Mouse (Mus musculus) adrenal gland, adult 8-10 months (tissue): ENCODE measurements around the gene Sdf2l1. TPM values are rescaled to one million over a fixed set of nuclear protein-coding genes. Genes with fewer than 3 reads are reported as not detected.

Source experiments
- DNase-seq: peaks from one replicate; pipeline ENCODE4 v3.0.0; 2022
- microRNA-seq, 2 experiments: library from miRNA; unstranded; fragments of <30 nt; microRNA quantifications; one replicate each; pipeline ENCODE4 v1.2.0; 2022
- total RNA-seq, 4 experiments: library from RNA; stranded (reverse); gene quantifications; 2 replicates each; pipeline ENCODE4 v1.2.4; 2022

Gene Sdf2l1
- total RNA-seq, 4 experiments from 2014 or later: 25.5 to 54.1 (median 34.4) TPM

GRCm38 (mm10) chr16:17121569-17121968 is 10.6 kb downstream of the Sdf2l1 start:
- no peak for DNase-seq

DNA sequence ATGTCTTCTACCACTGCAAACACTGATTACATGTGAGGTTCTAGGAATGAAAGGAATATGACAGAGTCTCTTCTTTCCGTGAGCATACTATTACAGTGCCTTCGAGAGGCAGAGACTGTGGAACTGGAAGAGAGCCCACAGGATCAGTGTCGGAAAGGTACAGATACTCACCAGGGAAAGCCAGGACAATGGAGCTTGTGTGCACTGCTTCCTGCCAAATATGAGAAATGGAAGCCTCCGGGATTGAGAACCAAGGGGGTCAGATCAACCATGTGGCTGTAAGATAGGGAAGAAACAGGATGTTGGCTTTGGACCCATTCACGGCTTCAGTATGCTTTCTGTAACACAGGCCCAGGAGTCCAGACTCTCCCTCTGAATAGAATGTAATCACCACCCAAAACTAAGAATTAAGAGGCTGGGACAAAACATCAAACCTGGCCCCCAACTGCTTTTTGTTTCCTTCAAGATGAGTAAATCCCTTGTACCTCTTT is 14.8 kb downstream of the Sdf2l1 start:
- no peak for DNase-seq

DNA sequence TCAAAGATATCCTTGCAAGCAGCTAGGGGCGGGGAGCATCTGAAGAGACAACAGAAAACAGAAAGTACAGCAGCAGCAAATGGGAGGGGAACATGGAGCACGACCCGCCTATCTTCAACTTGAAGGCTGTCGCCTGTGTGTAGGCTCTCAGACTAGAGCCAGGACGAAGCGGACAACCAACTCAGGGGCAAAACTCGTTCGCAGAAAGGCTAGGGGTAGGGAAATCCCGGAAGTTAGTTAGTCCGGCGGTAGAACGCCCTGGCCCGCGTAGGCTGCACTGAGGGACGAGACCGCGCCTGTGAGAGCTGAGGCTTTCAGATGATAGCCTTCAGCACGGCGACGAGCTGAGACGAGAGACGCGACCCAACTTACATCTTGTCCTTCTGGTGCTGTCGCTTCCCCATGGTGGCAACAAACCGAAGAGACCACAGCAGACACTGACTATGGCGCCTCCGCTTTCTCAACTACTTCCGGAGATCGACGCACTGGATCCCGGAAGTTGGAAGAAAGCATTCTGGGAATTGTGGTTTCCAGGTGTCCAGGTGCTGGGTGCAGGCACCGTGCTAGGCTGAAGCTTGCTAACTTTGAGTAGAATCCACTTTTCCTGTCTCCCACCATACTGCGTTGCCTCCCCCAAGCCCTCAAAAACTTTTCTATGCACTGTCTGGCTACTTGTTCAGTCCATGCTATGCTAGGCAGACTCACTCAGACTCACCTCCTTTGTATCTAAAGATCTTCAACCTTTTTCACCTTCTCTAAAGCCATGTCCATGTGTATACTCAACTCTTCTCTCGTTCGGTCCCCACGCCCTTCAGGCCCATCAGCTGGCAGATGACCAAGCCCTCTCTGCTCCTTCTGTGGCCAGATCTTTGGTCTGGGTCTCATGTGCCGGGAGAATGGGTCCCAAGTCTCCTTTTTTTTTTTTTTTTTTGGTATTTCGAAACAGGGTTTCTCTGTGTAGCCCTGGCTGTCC is 21.1 kb downstream of the Sdf2l1 start, which contains the start of gene Ppil2:
Gene Ppil2 (minus strand): TSS at position 487 of the 973 bp plus-strand sequence.
- DNase-seq: peak; percentile 67

DNA sequence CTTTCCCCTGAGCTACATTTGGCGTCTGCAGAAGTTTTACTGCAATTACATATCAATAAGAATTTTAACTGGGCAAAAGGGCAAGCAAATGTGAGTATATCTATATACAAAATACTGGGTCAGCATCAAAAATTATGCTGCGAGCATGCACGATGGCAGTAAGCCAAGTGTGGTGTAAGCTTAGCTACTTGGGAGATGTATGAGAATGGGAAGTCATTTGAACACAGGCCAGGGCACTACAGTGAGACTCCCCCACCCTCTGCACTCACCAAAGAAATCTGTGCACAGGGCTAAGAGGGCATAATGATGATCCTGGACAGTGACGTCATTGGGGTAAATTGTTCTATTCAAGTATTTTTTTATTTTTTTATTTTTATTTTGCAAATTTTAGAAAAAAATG is 27.6 kb downstream of the Sdf2l1 start:
- no peak for DNase-seq

- DNase-seq: no peak
Measured at GRCm38 (mm10) chr16:17102630-17103220, 29.5 kb downstream of the Sdf2l1 start.

- DNase-seq: no peak
Measured at GRCm38 (mm10) chr16:17096938-17097337, 35.2 kb downstream of the Sdf2l1 start.

DNA sequence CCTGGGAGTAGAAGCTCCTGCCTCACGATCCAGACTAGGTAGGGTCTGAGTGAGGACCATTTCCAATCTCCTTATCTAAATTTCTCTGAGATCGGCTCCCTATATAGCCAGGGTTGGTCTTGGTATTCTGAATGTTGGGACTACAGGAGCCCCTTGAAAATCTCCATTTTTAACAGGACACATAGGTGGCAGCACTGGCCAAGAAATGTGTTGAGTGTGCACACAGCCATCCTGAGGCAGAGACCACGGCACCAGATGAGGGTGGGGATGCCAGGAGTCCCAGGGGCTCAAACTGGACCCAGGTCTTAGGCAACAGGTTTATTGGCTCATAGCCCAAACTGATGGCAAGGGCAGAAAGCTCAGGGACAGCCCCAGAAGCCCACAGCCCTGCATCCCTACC is 43.8 kb downstream of the Sdf2l1 start:
- DNase-seq: no peak

DNA sequence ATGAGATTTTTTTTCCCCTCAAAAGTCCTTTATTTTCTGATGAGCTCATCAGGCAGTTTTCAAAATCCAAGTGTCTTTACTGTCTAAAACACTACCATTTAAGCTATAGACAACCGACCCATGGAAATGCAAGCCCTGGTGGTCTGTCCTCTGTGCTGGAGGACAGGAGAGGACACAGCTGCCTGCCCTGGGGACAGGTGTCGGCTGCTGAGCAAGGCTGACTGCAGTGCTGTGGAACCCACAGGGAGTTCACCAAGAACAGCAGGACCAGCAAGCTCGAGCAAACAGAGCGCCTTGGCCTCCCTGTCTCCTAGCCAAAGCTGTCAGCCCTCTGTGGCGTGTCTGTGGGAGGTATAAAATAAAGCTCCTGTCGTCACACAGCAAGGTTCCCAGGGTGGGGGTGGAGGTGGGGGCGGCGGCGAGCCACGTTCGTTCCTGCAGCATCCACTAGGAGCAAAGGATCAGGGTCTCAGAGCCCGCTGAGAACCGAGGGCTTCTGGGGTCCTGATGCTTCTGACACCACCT is 45.5 kb downstream of the Sdf2l1 start:
- DNase-seq: no peak

DNA sequence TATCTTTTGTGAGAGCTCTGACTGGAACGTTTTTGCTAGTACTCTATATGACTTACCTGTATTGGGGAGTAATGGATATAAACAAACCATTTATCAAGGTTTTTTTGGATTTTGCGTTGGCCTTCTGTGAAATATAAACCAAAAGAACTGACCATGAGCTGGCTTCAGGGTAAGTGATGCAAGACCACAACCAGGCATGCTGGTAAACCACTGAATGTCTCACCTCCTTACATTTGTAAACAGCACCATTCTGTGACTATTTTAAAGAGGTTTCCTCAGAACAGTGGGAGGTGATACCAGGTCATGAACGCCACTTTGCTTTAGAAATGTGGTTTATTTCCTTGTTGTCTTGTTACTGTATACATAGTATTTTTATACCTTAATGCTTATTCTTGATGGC is 45.9 kb downstream of the Sdf2l1 start:
- no peak for DNase-seq

DNA sequence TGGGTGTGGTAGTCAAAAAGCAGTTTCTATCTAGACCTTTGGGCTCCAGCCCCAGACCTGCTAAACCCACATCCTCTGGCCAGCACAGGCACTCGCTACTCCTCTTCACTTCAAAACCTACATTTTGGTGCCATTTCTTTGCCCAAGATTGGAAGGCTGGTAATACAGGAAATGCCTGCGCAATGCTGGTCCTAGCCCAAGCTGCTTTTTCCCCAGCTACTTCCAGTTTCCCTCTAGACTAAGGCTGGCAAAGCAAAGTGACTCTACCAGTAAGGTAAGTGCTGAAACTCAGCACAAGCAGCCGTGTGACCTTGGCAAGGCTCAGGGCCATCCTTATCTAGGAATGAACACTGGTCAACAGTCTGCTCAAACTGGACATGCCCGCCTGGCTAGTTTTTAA is 46.5 kb downstream of the Sdf2l1 start:
- DNase-seq: peak; percentile 67

GRCm38 (mm10) chr16:17082121-17082792 is 49.9 kb downstream of the Sdf2l1 start:
- no peak for DNase-seq

Small RNA genes within 50 kb of the gene (microRNA-seq; reads per million reads assigned to microRNA genes)
- 127 to 144 reads per million in 2 experiments for gene Mir130b
- 1.8 to 3.2 reads per million in 2 experiments for gene Mir301b

Other genes starting within 250 kb of the Sdf2l1 start
- 10 to 100 TPM; 42.1 to 54.6 (median 43.1) TPM for gene Ppm1f, start 235.9 kb downstream of the Sdf2l1 start, total RNA-seq
- gene Mapk1, start 149.0 kb downstream of the Sdf2l1 start, total RNA-seq: 100 to 1,000 TPM; 178 to 210 (median 193) TPM
- gene Ypel1, start 62.7 kb downstream of the Sdf2l1 start, total RNA-seq: 10 to 100 TPM in 2 of 4 experiments, 1 to 10 TPM in 2; 7.4 to 12.2 (median 10.2) TPM
- gene Ppil2, start 21.1 kb downstream of the Sdf2l1 start, total RNA-seq: 100 to 1,000 TPM in 3 of 4 experiments, 10 to 100 TPM in 1; 99.4 to 120 (median 106) TPM
- gene 2610318N02Rik, start 7.2 kb downstream of the Sdf2l1 start, total RNA-seq: 1 to 10 TPM in 2 of 4 experiments, under 1 TPM in 2; 0.62 to 1.5 (median 1.1) TPM
- 10 to 100 TPM in 2 of 4 experiments, 1 to 10 TPM in 2; 7.3 to 16.8 (median 9.7) TPM for gene Ydjc, start 12.2 kb upstream of the Sdf2l1 start, total RNA-seq
- gene Ccdc116, start 14.8 kb upstream of the Sdf2l1 start, total RNA-seq: under 1 TPM; 0.35 to 0.66 (median 0.47) TPM
- gene Ube2l3, start 70.3 kb upstream of the Sdf2l1 start, total RNA-seq: 100 to 1,000 TPM; 162 to 223 (median 198) TPM
- gene Rimbp3, start 76.2 kb upstream of the Sdf2l1 start, total RNA-seq: under 1 TPM in 2 of 4 experiments, not detected in 2; 0.09 to 0.14 TPM
- gene Hic2, start 101.2 kb upstream of the Sdf2l1 start, total RNA-seq: 1 to 10 TPM; 2.0 to 3.7 (median 3.4) TPM
- 10 to 100 TPM in 3 of 4 experiments, 1 to 10 TPM in 1; 9.3 to 30.7 (median 19.6) TPM for gene Tmem191c, start 143.7 kb upstream of the Sdf2l1 start, total RNA-seq
- under 1 TPM; 0.15 to 0.52 (median 0.35) TPM for gene Serpind1, start 199.0 kb upstream of the Sdf2l1 start, total RNA-seq